Mouse (Mus musculus) heart, postnatal 0 days (tissue): Measurements from ENCODE around the gene Rom1. TPM values are rescaled to one million over a fixed set of nuclear protein-coding genes. Genes with fewer than 3 reads are reported as not detected.
A peak's percentile ranks its signal among the peaks of the same experiment; 100 is the strongest.
"Not testable (repeated sequence)": the region's sequence is repeated elsewhere in the genome, so short reads cannot be mapped to it uniquely, and the experiment has no call there.

Source experiments
- ATAC-seq: fragments of 200-750 bp; cut with Nextera tagmentation; 2 replicates; pipeline ENCODE4 v1.8.0; 2017; ENCODE audit warnings: low read depth, moderate number of reproducible peaks, moderate library complexity; ENCODE audit not compliant: insufficient read depth
- DNase-seq: peaks from one replicate; pipeline ENCODE4 v3.0.0-alpha.2; 2016; ENCODE audit warnings: low spot score
- H3K27ac ChIP-seq: fragments of 300-500 bp; sonication (generic); 2 replicates; pipeline ENCODE4 v1.5.1; 2014; ENCODE audit warnings: low read depth, mild to moderate bottlenecking
- H3K27me3 ChIP-seq: fragments of 300-500 bp; sonication (generic); 2 replicates; pipeline ENCODE4 v1.6.1; 2014; ENCODE audit warnings: low read length, mixed read lengths; ENCODE audit not compliant: control insufficient read depth, insufficient read depth
- H3K36me3 ChIP-seq: fragments of 300-500 bp; sonication (generic); replicated peaks from 2 replicates; pipeline ENCODE4 v1.6.1; 2014; ENCODE audit warnings: low read length, mixed read lengths; ENCODE audit not compliant: control insufficient read depth, insufficient read depth
- H3K4me1 ChIP-seq: fragments of 300-500 bp; sonication (generic); 2 replicates; pipeline ENCODE4 v1.6.1; 2014; ENCODE audit warnings: antibody characterized with exemption; ENCODE audit not compliant: control insufficient read depth, insufficient read depth
- H3K4me2 ChIP-seq: fragments of 300-500 bp; sonication (generic); 2 replicates; pipeline ENCODE4 v1.6.1; 2014; ENCODE audit warnings: low read depth, mild to moderate bottlenecking, low read length, moderate library complexity
- H3K4me3 ChIP-seq: fragments of 300-500 bp; sonication (generic); 2 replicates; pipeline ENCODE4 v1.5.1; 2014; ENCODE audit warnings: low read depth, low read length
- H3K9ac ChIP-seq: fragments of 300-500 bp; sonication (generic); replicated peaks from 2 replicates; pipeline ENCODE4 v1.6.1; 2014; ENCODE audit warnings: low read depth, low read length, mixed read lengths
- H3K9me3 ChIP-seq: fragments of 300-500 bp; sonication (generic); replicated peaks from 2 replicates; pipeline ENCODE4 v1.6.1; 2016; ENCODE audit warnings: low read length; ENCODE audit not compliant: control insufficient read depth
- CTCF ChIP-seq: IDR thresholded peaks from 2 replicates; pipeline ENCODE4 v1.5.1; 2016; ENCODE audit warnings: antibody characterized with exemption, control low read depth, low read depth
- EP300 ChIP-seq: IDR thresholded peaks from 2 replicates; pipeline ENCODE4 v1.6.1; 2016; ENCODE audit warnings: antibody characterized with exemption, low read depth
- WGBS: fragments of 180-500 bp; shearing (Covaris S2); extraction: QIAGEN DNeasy Blood & Tissue Kit; methylation state at CpG from one replicate; pipeline ENCODE4 v1.1.7; 2014; 5-methylcytosine and 5-hydroxymethylcytosine counted together
- polyA plus RNA-seq: library from polyadenylated mRNA; unstranded; fragments of >200 nt; fragmentation: Nextera tagmentation; extraction: Ambion mirVana; gene quantifications from 2 replicates; pipeline ENCODE4 v1.2.1, GENCODE M21; 2015
- total RNA-seq: library from RNA; depleted of rRNA; stranded (reverse); fragments of >200 nt; gene quantifications from 2 replicates; pipeline ENCODE4 v1.2.3, GENCODE M21; 2014; ENCODE audit warnings: low replicate concordance; rRNA removed

The Rom1 gene
- total RNA-seq (1.5 and 10.2 TPM in 2 replicates), polyA plus RNA-seq (3.2 TPM in 2 replicates)

GRCm38 (mm10) chr19:8929224-8930088 is at the start of gene Rom1, which contains the start of gene Eml3:
TSS of gene Rom1 (minus strand) at chr19:8929356.
TSS of gene Eml3 (plus strand) at chr19:8929552.
- Histone ChIP-seq H3K4me2 (peak within 1 kb of the TSS; percentile 89), H3K4me1 (0 out of 2 replicates have a peak, but pooled peaks cover 9% of the 10 kb centered on the region), H3K27ac (peak within 1 kb of the TSS; percentile 82), H3K4me3 (peak within 1 kb of the TSS; percentile 74), H3K27me3 (no peaks in the 10 kb centered on the region), H3K36me3 (peaks cover 35% of the 10 kb centered on the region), H3K9me3 (no peaks in the 10 kb centered on the region), H3K9ac (peak within 1 kb of the TSS; percentile 80)
- peak; percentile 83 for ATAC-seq
- no peak; the same call in 1 of the 2 replicates for TF ChIP-seq CTCF
- TF ChIP-seq EP300, result no peak
- peak; percentile 79 for DNase-seq
- under 1% methylated on average over 66 of the region's 74 CpGs for WGBS

DNA sequence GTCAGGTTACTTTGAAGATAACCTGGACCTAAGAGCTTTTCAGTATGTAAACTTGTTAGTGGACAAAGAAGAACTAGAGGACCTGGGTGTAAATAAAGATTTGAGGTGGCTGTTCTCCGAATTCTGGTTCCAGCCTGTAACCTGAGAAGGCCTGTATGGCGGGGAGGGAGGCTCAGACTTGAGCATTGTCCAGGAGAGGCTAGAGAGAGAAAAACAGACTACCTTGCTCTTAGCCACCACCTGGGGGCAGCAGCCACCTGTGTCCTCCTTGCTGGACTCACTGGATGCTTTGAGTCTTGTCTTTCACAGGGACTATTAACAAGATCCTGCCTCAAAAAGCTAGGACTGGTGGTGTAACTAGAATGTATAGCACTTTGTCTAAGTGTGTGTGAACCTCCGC is 47.4 kb upstream of the Rom1 start:
- DNase-seq (peak; percentile 82), ATAC-seq (peak; percentile 89)
- peak overlapping the region; percentile 54 for H3K27ac ChIP-seq
- H3K36me3 ChIP-seq, result peaks cover 74% of the 10 kb centered on the region
- H3K4me3 ChIP-seq, result no peak overlapping the region
- no peak overlapping the region for H3K9ac ChIP-seq
- no peaks in the 10 kb centered on the region for H3K27me3 ChIP-seq
- peaks cover 1% of the 10 kb centered on the region; the same call in 1 of the 2 replicates for H3K4me1 ChIP-seq
- 41% methylated on average over 3 of the region's 3 CpGs for WGBS
- peak; percentile 90 for TF ChIP-seq CTCF
- no peak for TF ChIP-seq EP300
- H3K9me3 ChIP-seq, result no peaks in the 10 kb centered on the region
- no peak overlapping the region for H3K4me2 ChIP-seq

DNA sequence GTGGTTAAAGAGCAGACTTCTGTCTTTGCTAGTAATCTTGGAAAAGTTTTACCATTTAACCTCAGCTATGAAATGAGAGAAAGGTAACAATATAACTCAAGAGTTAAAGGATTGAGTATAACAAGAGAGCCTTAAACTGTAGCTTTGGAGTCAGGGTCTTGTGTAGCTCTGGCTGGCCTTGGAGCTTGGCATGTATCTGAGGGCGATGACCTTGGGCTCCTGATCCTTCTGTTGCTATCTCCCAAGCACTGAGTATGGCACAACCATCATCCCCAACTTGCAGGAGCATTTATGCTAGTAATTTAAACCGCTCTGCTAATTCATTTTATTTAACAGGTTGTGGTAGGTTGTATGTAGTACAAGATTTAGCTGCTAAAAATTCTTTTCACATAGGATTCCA is 46.3 kb upstream of the Rom1 start:
- Histone ChIP-seq H3K4me2 (no peak overlapping the region), H3K9me3 (no peaks in the 10 kb centered on the region), H3K36me3 (peaks cover 85% of the 10 kb centered on the region), H3K9ac (no peak overlapping the region), H3K27me3 (no peaks in the 10 kb centered on the region), H3K4me3 (no peak overlapping the region), H3K27ac (peak overlapping the region; percentile 7; the same call in 1 of the 2 replicates), H3K4me1 (no peaks in the 10 kb centered on the region)
- ATAC-seq, result no peak
- 94% methylated on average over 2 of the region's 2 CpGs for WGBS
- no peak for DNase-seq
- TF ChIP-seq CTCF (no peak), EP300 (no peak)

- peaks cover 93% of the 10 kb centered on the region for H3K36me3 ChIP-seq
- no peak overlapping the region for H3K27ac ChIP-seq
- WGBS, result 77% methylated on average over 1 of the region's 1 CpGs
- ATAC-seq, result no peak
- H3K4me1 ChIP-seq, result no peaks in the 10 kb centered on the region
- H3K9me3 ChIP-seq, result no peaks in the 10 kb centered on the region
- DNase-seq, result no peak
- no peak overlapping the region for H3K9ac ChIP-seq
- H3K4me3 ChIP-seq, result no peak overlapping the region
- no peak overlapping the region for H3K4me2 ChIP-seq
- no peaks in the 10 kb centered on the region for H3K27me3 ChIP-seq
- TF ChIP-seq EP300 (no peak), CTCF (no peak)
Observed at GRCm38 (mm10) chr19:8974638-8975037, 45.5 kb upstream of the Rom1 start.

GRCm38 (mm10) chr19:8972491-8972890 is 43.3 kb upstream of the Rom1 start:
- not testable (repeated sequence) for H3K9me3 ChIP-seq, DNase-seq, H3K4me3 ChIP-seq, H3K27me3 ChIP-seq, ATAC-seq, H3K9ac ChIP-seq, H3K4me2 ChIP-seq, H3K27ac ChIP-seq
- H3K36me3 ChIP-seq, result peaks cover 83% of the 10 kb centered on the region
- peaks cover 12% of the 10 kb centered on the region for H3K4me1 ChIP-seq
- 86% methylated on average over 8 of the region's 8 CpGs for WGBS
